Mouse (Mus musculus): ENCODE results near the gene Ccm2. TPM values are rescaled to one million over a fixed set of nuclear protein-coding genes. Genes with fewer than 3 reads are reported as not detected.

Ccm2 gene
- total and polyA plus RNA-seq, 2 experiments from 2014 or later = 77.5 to 80.2 TPM

- Histone ChIP-seq H3K4me3 (ENCODE audit: low read length) (no peak overlapping the region), H3K4me1 (ENCODE audit: insufficient read depth, low read length) (peaks cover 12% of the 10 kb centered on the region), H3K27ac (no peak overlapping the region), H3K9me3 (ENCODE audit: low read length) (no peaks in the 10 kb centered on the region), H3K9ac (replicated peaks; ENCODE audit: low read length) (no peak overlapping the region), H3K36me3 (ENCODE audit: insufficient read depth, low read length) (peaks cover 35% of the 10 kb centered on the region; the same call in 1 of the 2 replicates), H3K4me2 (ENCODE audit: low read depth, low read length) (no peak overlapping the region), H3K27me3 (ENCODE audit: insufficient read depth, low read length) (no peaks in the 10 kb centered on the region)
- 84% methylated on average over 3 of the region's 3 CpGs for WGBS
- no peak for DNase-seq (ENCODE audit: low spot score)
- no peak for TF ChIP-seq CTCF (IDR thresholded peaks at IDR 0.05; ENCODE audit: low read depth)
- ATAC-seq = no peak
Observed at GRCm38 (mm10) chr11:6596616-6597015, 49.9 kb downstream of the Ccm2 start.

- Histone ChIP-seq H3K36me3 (ENCODE audit: insufficient read depth, low read length) (peaks cover 34% of the 10 kb centered on the region; the same call in 1 of the 2 replicates), H3K4me3 (ENCODE audit: low read length) (no peak overlapping the region), H3K27ac (peak overlapping the region; percentile 66; the same call in 1 of the 2 replicates), H3K4me1 (ENCODE audit: insufficient read depth, low read length) (peaks cover 12% of the 10 kb centered on the region), H3K9ac (replicated peaks; ENCODE audit: low read length) (no peak overlapping the region), H3K9me3 (ENCODE audit: low read length) (no peaks in the 10 kb centered on the region), H3K4me2 (ENCODE audit: low read depth, low read length) (no peak overlapping the region), H3K27me3 (ENCODE audit: insufficient read depth, low read length) (no peaks in the 10 kb centered on the region)
- peak; percentile 49 for TF ChIP-seq CTCF (IDR thresholded peaks at IDR 0.05; ENCODE audit: low read depth)
- ATAC-seq (peak; percentile 22), DNase-seq (ENCODE audit: low spot score) (peak; percentile 53)
- 58% methylated on average over 7 of the region's 7 CpGs for WGBS
Observed at GRCm38 (mm10) chr11:6597523-6597922, 50.8 kb downstream of the Ccm2 start.

GRCm38 (mm10) chr11:6598191-6598889, 51.7 kb downstream of the Ccm2 start:
- Histone ChIP-seq H3K27me3 (ENCODE audit: insufficient read depth, low read length) (no peaks in the 10 kb centered on the region), H3K9me3 (ENCODE audit: low read length) (no peaks in the 10 kb centered on the region), H3K4me3 (ENCODE audit: low read length) (no peak overlapping the region), H3K4me1 (ENCODE audit: insufficient read depth, low read length) (peaks cover 15% of the 10 kb centered on the region), H3K27ac (peak overlapping the region; percentile 66), H3K36me3 (ENCODE audit: insufficient read depth, low read length) (peaks cover 26% of the 10 kb centered on the region; the same call in 1 of the 2 replicates), H3K9ac (replicated peaks; ENCODE audit: low read length) (peak overlapping the region; percentile 33; the same call in 1 of the 2 replicates), H3K4me2 (ENCODE audit: low read depth, low read length) (peak overlapping the region; percentile 36; the same call in 1 of the 2 replicates)
- ATAC-seq (0 out of 2 replicates have a peak, but pooled peaks have one; percentile 0), DNase-seq (ENCODE audit: low spot score) (no peak)
- no peak for TF ChIP-seq CTCF (IDR thresholded peaks at IDR 0.05; ENCODE audit: low read depth)
- 57% methylated on average over 19 of the region's 19 CpGs for WGBS

- 10% methylated on average over 24 of the region's 27 CpGs for WGBS
- Histone ChIP-seq H3K4me3 (ENCODE audit: low read length) (no peak overlapping the region), H3K4me1 (ENCODE audit: insufficient read depth, low read length) (peaks cover 23% of the 10 kb centered on the region), H3K9ac (replicated peaks; ENCODE audit: low read length) (peak overlapping the region; percentile 33), H3K9me3 (ENCODE audit: low read length) (no peaks in the 10 kb centered on the region), H3K27me3 (ENCODE audit: insufficient read depth, low read length) (no peaks in the 10 kb centered on the region), H3K27ac (peak overlapping the region; percentile 66), H3K4me2 (ENCODE audit: low read depth, low read length) (peak overlapping the region; percentile 36), H3K36me3 (ENCODE audit: insufficient read depth, low read length) (peaks cover 18% of the 10 kb centered on the region; the same call in 1 of the 2 replicates)
- ATAC-seq (peak; percentile 8; the same call in 1 of the 2 replicates), DNase-seq (ENCODE audit: low spot score) (no peak)
- TF ChIP-seq CTCF (IDR thresholded peaks at IDR 0.05; ENCODE audit: low read depth) = no peak
Observed at GRCm38 (mm10) chr11:6599011-6599681, 52.5 kb downstream of the Ccm2 start.

- Histone ChIP-seq H3K9ac (replicated peaks; ENCODE audit: low read length) (peak overlapping the region; percentile 33; the same call in 1 of the 2 replicates), H3K9me3 (ENCODE audit: low read length) (no peaks in the 10 kb centered on the region), H3K27me3 (ENCODE audit: insufficient read depth, low read length) (no peaks in the 10 kb centered on the region), H3K36me3 (ENCODE audit: insufficient read depth, low read length) (0 out of 2 replicates have a peak, but pooled peaks cover 16% of the 10 kb centered on the region), H3K27ac (peak overlapping the region; percentile 66; the same call in 1 of the 2 replicates), H3K4me3 (ENCODE audit: low read length) (no peak overlapping the region), H3K4me1 (ENCODE audit: insufficient read depth, low read length) (peaks cover 24% of the 10 kb centered on the region), H3K4me2 (ENCODE audit: low read depth, low read length) (no peak overlapping the region)
- DNase-seq (ENCODE audit: low spot score) (no peak), ATAC-seq (no peak)
- WGBS = 70% methylated on average over 6 of the region's 6 CpGs
- no peak for TF ChIP-seq CTCF (IDR thresholded peaks at IDR 0.05; ENCODE audit: low read depth)
Observed at GRCm38 (mm10) chr11:6599831-6600230, 53.1 kb downstream of the Ccm2 start.

- H3K36me3 ChIP-seq (ENCODE audit: insufficient read depth, low read length) = 0 out of 2 replicates have a peak, but pooled peaks cover 16% of the 10 kb centered on the region
- no peak overlapping the region for H3K4me3 ChIP-seq (ENCODE audit: low read length)
- no peak for ATAC-seq
Observed at GRCm38 (mm10) chr11:6600284-6600944, 53.7 kb downstream of the Ccm2 start.

More at GRCm38 (mm10) chr11:6600284-6600944, 53.7 kb downstream of the Ccm2 start:
- Histone ChIP-seq H3K27ac (peak overlapping the region; percentile 54; the same call in 1 of the 2 replicates), H3K4me1 (ENCODE audit: insufficient read depth, low read length) (peaks cover 24% of the 10 kb centered on the region), H3K4me2 (ENCODE audit: low read depth, low read length) (no peak overlapping the region), H3K9me3 (ENCODE audit: low read length) (no peaks in the 10 kb centered on the region), H3K27me3 (ENCODE audit: insufficient read depth, low read length) (no peaks in the 10 kb centered on the region), H3K9ac (replicated peaks; ENCODE audit: low read length) (no peak overlapping the region)
- WGBS = 82% methylated on average over 8 of the region's 8 CpGs
- no peak for DNase-seq (ENCODE audit: low spot score)
- TF ChIP-seq CTCF (IDR thresholded peaks at IDR 0.05; ENCODE audit: low read depth) = no peak
